Mouse (Mus musculus) heart, embryonic 16.5 days (tissue): ENCODE measurements at regions not wholly inside any gene's neighbourhood (a gene's known extent, or its start where the extent isn't known, plus 50 kb on each side); places are given as distances from the start of the nearest gene placed in this dataset.

Source experiments
- ATAC-seq: fragments of 200-750 bp; cut with Nextera tagmentation; replicated peaks from 2 replicates; pipeline ENCODE4 v1.8.0; 2017; ENCODE audit warnings: moderate number of reproducible peaks; ENCODE audit not compliant: insufficient read depth, low FRiP score; ENCODE audit errors: extremely low read depth
- H3K27ac ChIP-seq: fragments of 300-500 bp; sonication (generic); 2 replicates; pipeline ENCODE4 v1.5.1; 2014; ENCODE audit warnings: mild to moderate bottlenecking, low read length, control low read depth, moderate library complexity
- H3K27me3 ChIP-seq: fragments of 300-500 bp; sonication (generic); 2 replicates; pipeline ENCODE4 v1.6.1; 2014; ENCODE audit warnings: low read length, mixed read lengths; ENCODE audit not compliant: control insufficient read depth, insufficient read depth
- H3K36me3 ChIP-seq: fragments of 300-500 bp; sonication (generic); 2 replicates; pipeline ENCODE4 v1.6.1; 2014; ENCODE audit not compliant: control insufficient read depth, insufficient read depth
- H3K4me1 ChIP-seq: fragments of 300-500 bp; sonication (generic); 2 replicates; pipeline ENCODE4 v1.6.1; 2014; ENCODE audit warnings: low read length, mixed read lengths; ENCODE audit not compliant: control insufficient read depth, insufficient read depth
- H3K4me2 ChIP-seq: fragments of 300-500 bp; sonication (generic); 2 replicates; pipeline ENCODE4 v1.6.1; 2014; ENCODE audit warnings: low read depth, mild to moderate bottlenecking, control low read depth, low read length
- H3K4me3 ChIP-seq: fragments of 300-500 bp; sonication (generic); 2 replicates; pipeline ENCODE4 v1.5.1; 2014; ENCODE audit warnings: mild to moderate bottlenecking, control low read depth, low read length
- H3K9ac ChIP-seq: fragments of 300-500 bp; sonication (generic); 2 replicates; pipeline ENCODE4 v1.6.1; 2014; ENCODE audit warnings: low read length, control low read depth
- H3K9me3 ChIP-seq: fragments of 300-500 bp; sonication (generic); replicated peaks from 2 replicates; pipeline ENCODE4 v1.6.1; 2016; ENCODE audit warnings: low read length; ENCODE audit not compliant: control insufficient read depth
- WGBS: fragments of 180-500 bp; shearing (Covaris S2); extraction: QIAGEN DNeasy Blood & Tissue Kit; methylation state at CpG from one replicate; pipeline ENCODE4 v1.1.7; 2014; 5-methylcytosine and 5-hydroxymethylcytosine counted together

GRCm38 (mm10) chr1:186880391-186880790 lies 86.8 kb upstream of the D1Pas1 start:
- Histone ChIP-seq H3K9me3 (no peaks in the 10 kb centered on the region), H3K27ac (no peak overlapping the region), H3K4me1 (no peaks in the 10 kb centered on the region), H3K27me3 (no peaks in the 10 kb centered on the region), H3K4me3 (no peak overlapping the region), H3K36me3 (no peaks in the 10 kb centered on the region), H3K9ac (no peak overlapping the region), H3K4me2 (no peak overlapping the region)
- 58% methylated on average over 2 of the region's 2 CpGs for WGBS
- no peak for ATAC-seq

GRCm38 (mm10) chr1:186860608-186861444 lies 106.4 kb upstream of the D1Pas1 start:
- no peak for ATAC-seq
- H3K9ac ChIP-seq: no peak overlapping the region
- no peaks in the 10 kb centered on the region for H3K4me1 ChIP-seq
- H3K36me3 ChIP-seq: no peaks in the 10 kb centered on the region
- H3K27ac ChIP-seq: no peak overlapping the region
- no peak overlapping the region for H3K4me2 ChIP-seq
- no peaks in the 10 kb centered on the region for H3K27me3 ChIP-seq
- H3K4me3 ChIP-seq: no peak overlapping the region
- H3K9me3 ChIP-seq: no peaks in the 10 kb centered on the region
- 78% methylated on average over 10 of the region's 10 CpGs for WGBS

- Histone ChIP-seq H3K27me3 (no peaks in the 10 kb centered on the region), H3K4me2 (no peak overlapping the region), H3K9me3 (no peaks in the 10 kb centered on the region), H3K36me3 (no peaks in the 10 kb centered on the region), H3K27ac (no peak overlapping the region), H3K9ac (no peak overlapping the region), H3K4me1 (no peaks in the 10 kb centered on the region), H3K4me3 (no peak overlapping the region)
- WGBS: 85% methylated on average over 21 of the region's 21 CpGs
- no peak for ATAC-seq
Measured at GRCm38 (mm10) chr1:186858285-186858684, 108.9 kb upstream of the D1Pas1 start.

- 57% methylated on average over 3 of the region's 3 CpGs for WGBS
- no peak for ATAC-seq
Measured at GRCm38 (mm10) chr1:186855474-186856036, 106.4 kb upstream of the Rrp15 start.

GRCm38 (mm10) chr1:186845256-186845655 lies 96.1 kb upstream of the Rrp15 start:
- Histone ChIP-seq H3K4me1 (no peaks in the 10 kb centered on the region), H3K4me3 (no peak overlapping the region), H3K9ac (no peak overlapping the region), H3K36me3 (no peaks in the 10 kb centered on the region), H3K9me3 (no peaks in the 10 kb centered on the region), H3K27ac (no peak overlapping the region), H3K27me3 (no peaks in the 10 kb centered on the region), H3K4me2 (no peak overlapping the region)
- WGBS: 83% methylated on average over 7 of the region's 7 CpGs
- no peak for ATAC-seq

More at GRCm38 (mm10) chr1:186855474-186856036, 106.4 kb upstream of the Rrp15 start:
- Histone ChIP-seq H3K36me3 (no peaks in the 10 kb centered on the region), H3K27ac (no peak overlapping the region), H3K4me2 (no peak overlapping the region), H3K4me3 (no peak overlapping the region), H3K9me3 (no peaks in the 10 kb centered on the region), H3K27me3 (no peaks in the 10 kb centered on the region), H3K9ac (no peak overlapping the region), H3K4me1 (no peaks in the 10 kb centered on the region)

- WGBS: 1% methylated on average over 43 of the region's 43 CpGs
- peak; percentile 49; the same call in 1 of the 2 replicates for ATAC-seq
Measured at GRCm38 (mm10) chr1:186833896-186834800, 85.0 kb upstream of the Rrp15 start.

GRCm38 (mm10) chr1:186833441-186833895 lies 84.3 kb upstream of the Rrp15 start:
- peak overlapping the region; percentile 62 for H3K9ac ChIP-seq
- peak overlapping the region; percentile 54 for H3K4me3 ChIP-seq
- ATAC-seq: peak; percentile 37; the same call in 1 of the 2 replicates
- peak overlapping the region; percentile 73 for H3K4me2 ChIP-seq
- peaks cover 9% of the 10 kb centered on the region for H3K4me1 ChIP-seq
- H3K9me3 ChIP-seq: no peaks in the 10 kb centered on the region
- WGBS: 3% methylated on average over 17 of the region's 17 CpGs
- peaks cover 4% of the 10 kb centered on the region; the same call in 1 of the 2 replicates for H3K27me3 ChIP-seq
- no peaks in the 10 kb centered on the region for H3K36me3 ChIP-seq
- no peak overlapping the region for H3K27ac ChIP-seq

More at GRCm38 (mm10) chr1:186833896-186834800, 85.0 kb upstream of the Rrp15 start:
- H3K9me3 ChIP-seq: no peaks in the 10 kb centered on the region
- H3K4me2 ChIP-seq: peak overlapping the region; percentile 73
- no peak overlapping the region for H3K27ac ChIP-seq
- peak overlapping the region; percentile 54 for H3K4me3 ChIP-seq
- H3K9ac ChIP-seq: peak overlapping the region; percentile 62
- no peaks in the 10 kb centered on the region for H3K36me3 ChIP-seq
- peaks cover 9% of the 10 kb centered on the region for H3K4me1 ChIP-seq
- peaks cover 4% of the 10 kb centered on the region; the same call in 1 of the 2 replicates for H3K27me3 ChIP-seq

GRCm38 (mm10) chr1:186827773-186828172 lies 78.6 kb upstream of the Rrp15 start:
- Histone ChIP-seq H3K36me3 (no peaks in the 10 kb centered on the region), H3K27ac (no peak overlapping the region), H3K9me3 (no peaks in the 10 kb centered on the region), H3K4me2 (no peak overlapping the region), H3K9ac (no peak overlapping the region), H3K4me3 (no peak overlapping the region), H3K27me3 (no peaks in the 10 kb centered on the region), H3K4me1 (peaks cover 5% of the 10 kb centered on the region)
- 28% methylated on average over 3 of the region's 3 CpGs for WGBS
- ATAC-seq: no peak
